ENCODE assay signal across 23 mouse cellular contexts in genomic region chr17:5194157-5194916, GRCm38 (mm10).
A peak's percentile ranks its signal among the peaks of the same experiment; 100 is the strongest.
DNase-seq lines count a peak whose midpoint lies in the region; ATAC-seq and TF ChIP-seq lines count a peak whose summit lies in the region.
"Had no signal": no experiment of that assay in that cellular context is flagged by ENCODE, and none has a peak within 500 bp of the region (broad histone marks: within the 10 kb centered on the region; RNA-seq: fewer than 3 reads in every experiment).

No protein-coding gene starts in this region.

- peak; percentile 40 to 60 for DNase-seq in cerebellum, postnatal 10 days
- no peak for DNase-seq in cerebellum, postnatal 25 days
- DNase-seq in liver, postnatal 0 days, result no peak
- DNase-seq in NIH3T3 (ENCODE audit: low read depth), result peak; percentile 17
- DNase-seq in urinary bladder, postnatal 14 days (ENCODE audit: low spot score), result no peak
- DNase-seq: B cell, adult 2 months; cerebellum, adult 11 months; gastrocnemius, postnatal 14 days; lung, embryonic 14.5 days; lung, postnatal 4 days; right cerebral cortex, postnatal 4 days; thymus, postnatal 4 days had no signal

- no peak overlapping the region for H3K4me2 ChIP-seq in liver, embryonic 12.5 days
- no peak overlapping the region for H3K4me2 ChIP-seq in liver, postnatal 0 days (ENCODE audit: low read depth, low read length)
- H3K4me2 ChIP-seq: embryonic facial prominence, embryonic 12.5 days; forebrain, embryonic 13.5 days; heart, embryonic 15.5 days; kidney, embryonic 15.5 days; lung, embryonic 14.5 days; midbrain, embryonic 12.5 days; neural tube, embryonic 12.5 days had no signal

- no peak for TF ChIP-seq CTCF in liver, postnatal 0 days (IDR thresholded peaks at IDR 0.05; ENCODE audit: low read depth)

- 74% methylated on average over 8 of the region's 8 CpGs for WGBS in liver, embryonic 12.5 days (ENCODE audit: insufficient replicate concordance)
- 79% methylated on average over 8 of the region's 8 CpGs for WGBS in liver, postnatal 0 days (ENCODE audit: insufficient replicate concordance)

- H3K4me1 ChIP-seq in liver, embryonic 12.5 days, result peaks cover 77% of the 10 kb centered on the region
- peaks cover 37% of the 10 kb centered on the region for H3K4me1 ChIP-seq in liver, postnatal 0 days (ENCODE audit: insufficient read depth)

- ATAC-seq in liver, embryonic 12.5 days, result no peak
- no peak for ATAC-seq in liver, postnatal 0 days
- peak; percentile 18 for ATAC-seq in megakaryocyte progenitor cell, adult 5-6 weeks (replicated peaks; ENCODE audit: poor library complexity)
- ATAC-seq: forebrain, embryonic 13.5 days; intestine, postnatal 0 days had no signal

- TF ChIP-seq EP300 in liver, postnatal 0 days (IDR thresholded peaks at IDR 0.05; ENCODE audit: low read depth), result no peak

- no peaks in the 10 kb centered on the region for H3K27me3 ChIP-seq in liver, embryonic 12.5 days (replicated peaks)
- H3K27me3 ChIP-seq in liver, postnatal 0 days (ENCODE audit: insufficient read depth, low read length), result no peaks in the 10 kb centered on the region
- H3K27me3 ChIP-seq: embryonic facial prominence, embryonic 12.5 days; forebrain, embryonic 13.5 days; heart, embryonic 15.5 days; kidney, embryonic 15.5 days; midbrain, embryonic 12.5 days; neural tube, embryonic 12.5 days had no signal

- no peak overlapping the region for H3K9ac ChIP-seq in liver, embryonic 12.5 days
- no peak overlapping the region for H3K9ac ChIP-seq in liver, postnatal 0 days (replicated peaks)
- H3K9ac ChIP-seq: embryonic facial prominence, embryonic 12.5 days; forebrain, embryonic 13.5 days; heart, embryonic 15.5 days; kidney, embryonic 15.5 days; lung, embryonic 14.5 days; midbrain, embryonic 12.5 days; neural tube, embryonic 12.5 days had no signal

- H3K36me3 ChIP-seq in liver, embryonic 12.5 days, result no peaks in the 10 kb centered on the region
- no peaks in the 10 kb centered on the region for H3K36me3 ChIP-seq in liver, postnatal 0 days (replicated peaks; ENCODE audit: insufficient read depth, low read length)
- H3K36me3 ChIP-seq: embryonic facial prominence, embryonic 12.5 days; heart, embryonic 15.5 days; kidney, embryonic 15.5 days; limb, embryonic 10.5 days; midbrain, embryonic 12.5 days; neural tube, embryonic 12.5 days had no signal

- no peaks in the 10 kb centered on the region for H3K9me3 ChIP-seq in liver, embryonic 12.5 days (replicated peaks)
- no peaks in the 10 kb centered on the region for H3K9me3 ChIP-seq in liver, postnatal 0 days (ENCODE audit: low read length)
- H3K9me3 ChIP-seq: embryonic facial prominence, embryonic 12.5 days; forebrain, embryonic 13.5 days; heart, embryonic 15.5 days; kidney, embryonic 15.5 days; limb, embryonic 10.5 days; midbrain, embryonic 12.5 days; neural tube, embryonic 12.5 days had no signal

- H3K4me3 ChIP-seq in liver, embryonic 12.5 days, result no peak overlapping the region
- no peak overlapping the region for H3K4me3 ChIP-seq in liver, postnatal 0 days (ENCODE audit: low read depth, low read length)
- H3K4me3 ChIP-seq: embryonic facial prominence, embryonic 12.5 days; erythroblast, embryonic 14.5 days; forebrain, embryonic 13.5 days; heart, embryonic 15.5 days; kidney, embryonic 15.5 days; limb, embryonic 10.5 days; midbrain, embryonic 12.5 days; neural tube, embryonic 12.5 days had no signal

- 0 out of 2 replicates have a peak overlapping the region, but pooled peaks have one; percentile 8 for H3K27ac ChIP-seq in liver, embryonic 12.5 days
- H3K27ac ChIP-seq in liver, postnatal 0 days (ENCODE audit: low read depth), result no peak overlapping the region
- H3K27ac ChIP-seq: embryonic facial prominence, embryonic 12.5 days; forebrain, embryonic 13.5 days; heart, embryonic 15.5 days; kidney, embryonic 15.5 days; limb, embryonic 10.5 days; midbrain, embryonic 12.5 days; neural tube, embryonic 12.5 days had no signal

Comparison
In these comparisons a context has a peak if more than half of its experiments do, and no peak if none do; other contexts are left out.
1. DNase-seq: peak in cerebellum, postnatal 10 days (2 of 2) and NIH3T3 (single experiment); none in cerebellum, postnatal 25 days (0 of 2), liver, postnatal 0 days (single experiment) and urinary bladder, postnatal 14 days (single experiment).